Mouse (Mus musculus) C2C12 (cell line): ENCODE results near the gene Tjp3.

Experiments used
- CTCF ChIP-seq: IDR thresholded peaks from one replicate; pipeline ENCODE4 v1.5.1; 2011; ENCODE audit not compliant: control insufficient read depth, insufficient read depth, insufficient read length
- MAX ChIP-seq: IDR thresholded peaks from one replicate; pipeline ENCODE4 v1.6.1; 2011; ENCODE audit warnings: mild to moderate bottlenecking, control low read depth
- MYOD1 ChIP-seq: IDR thresholded peaks from one replicate; pipeline ENCODE4 v1.6.1; 2011; ENCODE audit warnings: low read depth; ENCODE audit not compliant: control insufficient read depth, insufficient read length
- MYOG ChIP-seq: IDR thresholded peaks from one replicate; pipeline ENCODE4 v1.6.1; 2011; ENCODE audit not compliant: control insufficient read depth, insufficient read length; ENCODE audit errors: extremely low read depth
- USF1 ChIP-seq: IDR thresholded peaks from one replicate; pipeline ENCODE4 v1.6.1; 2011; ENCODE audit warnings: low read depth, mild to moderate bottlenecking, control low read depth, moderate library complexity

DNA sequence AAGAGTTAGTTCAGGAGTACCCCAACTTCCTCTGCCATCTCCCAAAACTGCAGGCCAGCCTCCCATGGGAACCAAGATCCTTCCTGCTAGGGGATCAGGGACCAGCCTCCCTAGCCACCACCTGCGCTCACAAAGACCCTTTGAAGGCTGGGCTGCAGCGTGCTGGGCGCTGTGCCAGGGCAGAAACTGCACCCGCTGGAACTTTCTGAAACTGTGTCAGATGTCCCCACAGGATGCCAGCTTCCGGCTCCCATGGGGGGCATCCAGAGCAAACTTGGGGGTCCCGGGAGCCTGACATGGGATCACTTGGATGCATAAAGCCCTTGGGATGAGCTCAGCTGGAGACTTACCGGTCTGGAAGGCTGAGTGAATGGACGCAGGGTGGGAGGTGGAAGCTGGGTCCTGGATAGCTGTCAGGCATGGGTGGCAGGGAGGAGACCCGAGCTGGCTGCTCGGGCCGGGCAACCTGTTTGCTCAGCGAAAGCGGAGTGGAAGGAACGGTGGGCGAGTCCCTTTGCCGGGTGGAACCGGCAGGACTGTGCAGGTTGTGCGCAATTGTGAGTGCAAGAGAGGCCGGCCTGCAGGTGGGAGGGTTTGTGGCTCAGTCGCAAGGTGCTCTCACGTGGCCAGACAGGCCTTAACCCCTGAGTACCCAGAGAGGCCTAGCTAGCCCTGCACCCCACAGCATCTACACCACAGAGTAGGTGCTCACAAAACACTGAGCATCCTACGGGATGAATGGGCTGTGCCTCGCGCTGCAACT, 502 bp downstream of the Tjp3 start:
- TF ChIP-seq CTCF: no peak
- no peak for TF ChIP-seq USF1
- no peak for TF ChIP-seq MAX
- TF ChIP-seq MYOG: no peak
- no peak for TF ChIP-seq MYOD1
